Mouse (Mus musculus) MEL (cell line): ENCODE measurements around the gene Cdkl2. TPM values are rescaled to one million over a fixed set of nuclear protein-coding genes. Genes with fewer than 3 reads are reported as not detected.

Experiments
- DNase-seq: peaks from one replicate; pipeline ENCODE4 v3.0.0; 2011; ENCODE audit warnings: low read depth, low spot score
- H3K27ac ChIP-seq: 2 replicates; pipeline ENCODE4 v1.5.1; 2012; ENCODE audit warnings: low read depth, mild to moderate bottlenecking, control low read depth, low read length, moderate library complexity; ENCODE audit not compliant: control insufficient read depth
- H3K27me3 ChIP-seq, 2 experiments: fragments of 150-350 bp in 1 of 2; sonication (generic) in 1 of 2; 2 replicates each; pipeline ENCODE4 v1.6.1; 2012; ENCODE audit warnings: low read length in 2 of 2, mild to moderate bottlenecking in 2 of 2, improper control_type of control experiment in 1 of 2, moderate library complexity in 1 of 2; ENCODE audit not compliant: insufficient read depth in 2 of 2, control insufficient read depth in 1 of 2
- H3K36me3 ChIP-seq, 2 experiments: 2 replicates each; pipeline ENCODE4 v1.6.1; 2012 to 2014; ENCODE audit warnings: low read length in 2 of 2, improper control_type of control experiment in 1 of 2, inconsistent platforms in 1 of 2, mild to moderate bottlenecking in 1 of 2; ENCODE audit not compliant: insufficient read depth in 2 of 2, control insufficient read depth in 1 of 2
- H3K4me1 ChIP-seq, 2 experiments: fragments of 150-350 bp in 1 of 2; sonication (generic) in 1 of 2; 2 replicates each; pipeline ENCODE4 v1.6.1; 2012; ENCODE audit warnings: low read length in 2 of 2, improper control_type of control experiment in 1 of 2, mild to moderate bottlenecking in 1 of 2; ENCODE audit not compliant: insufficient read depth in 2 of 2, control insufficient read depth in 1 of 2
- H3K4me3 ChIP-seq, 2 experiments: fragments of 150-350 bp in 1 of 2; sonication (generic) in 1 of 2; 2 replicates each; pipeline ENCODE4 v1.5.1; 2012; ENCODE audit warnings: low read depth in 2 of 2, low read length in 2 of 2, mild to moderate bottlenecking in 2 of 2, moderate library complexity in 2 of 2, control low read depth in 1 of 2, improper control_type of control experiment in 1 of 2; ENCODE audit not compliant: control insufficient read depth in 1 of 2, insufficient read depth in 1 of 2
- H3K79me2 ChIP-seq: 2 replicates; pipeline ENCODE4 v1.6.1; 2012; ENCODE audit warnings: mild to moderate bottlenecking, low read length, moderate library complexity; ENCODE audit not compliant: control insufficient read depth, poor library complexity, insufficient read depth
- H3K9ac ChIP-seq: 2 replicates; pipeline ENCODE4 v1.6.1; 2012; ENCODE audit warnings: low read depth, mild to moderate bottlenecking, control low read depth, low read length, moderate library complexity; ENCODE audit not compliant: control insufficient read depth, poor library complexity, severe bottlenecking
- H3K9me3 ChIP-seq: fragments of 150-350 bp; sonication (generic); replicated peaks from 2 replicates; pipeline ENCODE4 v1.6.1; 2012; ENCODE audit warnings: mild to moderate bottlenecking, low read length, improper control_type of control experiment, moderate library complexity; ENCODE audit not compliant: insufficient read depth
- CHD2 ChIP-seq: IDR thresholded peaks from 2 replicates; pipeline ENCODE4 v1.6.1; 2011; ENCODE audit warnings: low read length, improper control_type of control experiment
- CTCF ChIP-seq, 3 experiments: IDR thresholded peaks in 2 of 3; conservative IDR thresholded peaks in 1 of 3; 2 replicates each; pipeline ENCODE4 v1.5.1; 2011 to 2012; ENCODE audit warnings: low read length in 3 of 3, low read depth in 2 of 3, mild to moderate bottlenecking in 2 of 3, improper control_type of control experiment in 1 of 3, inconsistent platforms in 1 of 3, mixed read lengths in 1 of 3, moderate library complexity in 1 of 3; ENCODE audit not compliant: control insufficient read depth in 1 of 3, insufficient read depth in 1 of 3, poor library complexity in 1 of 3, severe bottlenecking in 1 of 3
- GABPA ChIP-seq: IDR thresholded peaks from 2 replicates; pipeline ENCODE4 v1.6.1; 2012; ENCODE audit warnings: low read depth, mild to moderate bottlenecking, inconsistent platforms, low read length, improper control_type of control experiment, moderate library complexity
- GATA1 ChIP-seq: IDR thresholded peaks from 2 replicates; pipeline ENCODE4 v1.6.1; 2011; ENCODE audit warnings: low read depth, low read length, improper control_type of control experiment
- HCFC1 ChIP-seq: IDR thresholded peaks from 2 replicates; pipeline ENCODE4 v1.6.1; 2012; ENCODE audit warnings: low read depth, mild to moderate bottlenecking, inconsistent platforms, low read length, improper control_type of control experiment, moderate library complexity
- MAFK ChIP-seq: IDR thresholded peaks from 2 replicates; pipeline ENCODE4 v1.6.1; 2011; ENCODE audit warnings: low read depth, mild to moderate bottlenecking, low read length, improper control_type of control experiment, borderline replicate concordance
- MAX ChIP-seq: IDR thresholded peaks from 2 replicates; pipeline ENCODE4 v1.6.1; 2011; ENCODE audit warnings: low read length, improper control_type of control experiment
- MAZ ChIP-seq: IDR thresholded peaks from 2 replicates; pipeline ENCODE4 v1.6.1; 2012; ENCODE audit warnings: low read depth, mild to moderate bottlenecking, inconsistent platforms, low read length, improper control_type of control experiment
- MEF2A ChIP-seq: IDR thresholded peaks from 2 replicates; pipeline ENCODE4 v1.6.1; 2014; ENCODE audit warnings: low read depth, mild to moderate bottlenecking, inconsistent platforms, low read length, improper control_type of control experiment; ENCODE audit not compliant: poor library complexity, insufficient replicate concordance, severe bottlenecking; ENCODE audit errors: extremely low read depth
- MXI1 ChIP-seq: IDR thresholded peaks from 2 replicates; pipeline ENCODE4 v1.6.1; 2011; ENCODE audit warnings: mild to moderate bottlenecking, low read depth, low read length, improper control_type of control experiment
- MYC ChIP-seq: IDR thresholded peaks from 2 replicates; pipeline ENCODE4 v1.6.1; 2011; ENCODE audit warnings: low read depth, mild to moderate bottlenecking, low read length, improper control_type of control experiment, moderate library complexity
- NRF1 ChIP-seq: IDR thresholded peaks from 2 replicates; pipeline ENCODE4 v1.6.1; 2014; ENCODE audit warnings: low read depth, mild to moderate bottlenecking, inconsistent platforms, low read length, improper control_type of control experiment, moderate library complexity; ENCODE audit not compliant: poor library complexity, insufficient read depth, severe bottlenecking
- RAD21 ChIP-seq: IDR thresholded peaks from 2 replicates; pipeline ENCODE4 v1.6.1; 2011; ENCODE audit warnings: mild to moderate bottlenecking, low read depth, low read length, improper control_type of control experiment
- SIN3A ChIP-seq: IDR thresholded peaks from 2 replicates; pipeline ENCODE4 v1.6.1; 2012; ENCODE audit warnings: low read length, improper control_type of control experiment, inconsistent platforms
- SMC3 ChIP-seq: IDR thresholded peaks from 2 replicates; pipeline ENCODE4 v1.6.1; 2011; ENCODE audit warnings: low read depth, low read length, improper control_type of control experiment
- TAL1 ChIP-seq: IDR thresholded peaks from 2 replicates; pipeline ENCODE4 v1.6.1; 2012; ENCODE audit warnings: mild to moderate bottlenecking, inconsistent platforms, low read length, moderate library complexity, mixed read lengths
- TBP ChIP-seq: IDR thresholded peaks from 2 replicates; pipeline ENCODE4 v1.8.0; 2011; ENCODE audit warnings: low read depth, low read length, improper control_type of control experiment
- TCF12 ChIP-seq: IDR thresholded peaks from 2 replicates; pipeline ENCODE4 v1.6.1; 2014; ENCODE audit warnings: low read depth, mild to moderate bottlenecking, inconsistent platforms, low read length, improper control_type of control experiment, moderate library complexity
- USF1 ChIP-seq: IDR thresholded peaks from 2 replicates; pipeline ENCODE4 v1.6.1; 2014; ENCODE audit warnings: low read depth, mild to moderate bottlenecking, inconsistent platforms, low read length, improper control_type of control experiment, moderate library complexity
- USF2 ChIP-seq, 2 experiments: IDR thresholded peaks; 2 replicates each; pipeline ENCODE4 v1.6.1; 2011 to 2012; ENCODE audit warnings: improper control_type of control experiment in 2 of 2, low read length in 2 of 2, borderline replicate concordance in 1 of 2, inconsistent platforms in 1 of 2, low read depth in 1 of 2, mild to moderate bottlenecking in 1 of 2; ENCODE audit not compliant: insufficient read depth in 1 of 2
- ZC3H11A ChIP-seq: IDR thresholded peaks from 2 replicates; pipeline ENCODE4 v1.6.1; 2012; ENCODE audit warnings: low read depth, mild to moderate bottlenecking, inconsistent platforms, low read length, improper control_type of control experiment
- ZKSCAN1 ChIP-seq: IDR thresholded peaks from 2 replicates; pipeline ENCODE4 v1.6.1; 2012; ENCODE audit warnings: low read depth, mild to moderate bottlenecking, inconsistent platforms, low read length, improper control_type of control experiment, moderate library complexity
- ZNF384 ChIP-seq: IDR thresholded peaks from 2 replicates; pipeline ENCODE4 v1.6.1; 2012; ENCODE audit warnings: low read depth, mild to moderate bottlenecking, inconsistent platforms, low read length, improper control_type of control experiment
- polyA plus RNA-seq, 2 experiments: library from polyadenylated mRNA; stranded (reverse) in 1 of 2; unstranded in 1 of 2; fragments of >175 nt in 1 of 2; fragments of >200 nt in 1 of 2; gene quantifications; 2 replicates each; pipeline versions ENCODE4 v1.2.1 to v1.2.4; 2012; ENCODE audit warnings: low replicate concordance in 2 of 2, low read depth in 1 of 2; ENCODE audit not compliant: insufficient read length in 2 of 2, insufficient read depth in 1 of 2, missing spikeins in 1 of 2
- total RNA-seq: library from RNA; depleted of rRNA; stranded (reverse); fragments of 300-350 nt; gene quantifications from 2 replicates; pipeline ENCODE4 v1.2.3, GENCODE M21; 2012

Cdkl2 gene
- total and polyA plus RNA-seq, 3 experiments = 0.08 to 0.53 TPM; not detected in 1

DNA sequence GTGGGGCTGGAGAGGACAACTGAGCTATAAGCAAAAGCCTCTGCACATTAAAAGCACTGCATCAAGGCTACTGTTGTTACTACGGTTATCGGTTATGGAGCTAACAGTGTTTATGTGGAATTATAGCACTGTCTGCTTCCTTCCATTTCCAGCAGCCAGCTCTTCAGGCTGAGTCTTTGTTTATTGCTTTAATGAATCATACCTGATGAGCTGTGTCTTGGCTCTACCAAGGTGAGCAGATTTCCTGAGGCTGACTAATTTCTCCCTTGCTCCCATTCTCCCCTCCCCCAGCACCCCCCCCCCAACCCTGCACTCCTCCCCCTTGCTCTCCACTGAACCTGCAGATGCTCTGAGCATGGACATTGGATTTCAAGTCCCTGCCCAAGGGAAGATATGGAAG, 55.9 kb downstream of the Cdkl2 start:
- TF ChIP-seq MAZ (no peak), ZC3H11A (no peak), SIN3A (no peak), TCF12 (no peak), TBP (no peak), MAX (no peak), NRF1 (no peak), CHD2 (no peak), GABPA (no peak), MYC (no peak), USF2 (IDR thresholded peaks at IDR 0.05; ENCODE audit: borderline replicate concordance in 1 of 2, insufficient read depth in 1 of 2, low read depth in 1 of 2, low read length in 2 of 2) (no peak)
- TF ChIP-seq, all 39 proteins: peak for 0
- Histone ChIP-seq H3K9me3 (no peaks in the 10 kb centered on the region), H3K27ac (no peak overlapping the region), H3K9ac (no peak overlapping the region), H3K4me1 (peaks cover 2 to 15% of the 10 kb centered on the region in 2 experiments; a peak in 2 of 4 replicates), H3K4me3 (no peak overlapping the region), H3K27me3 (no peaks in the 10 kb centered on the region), H3K79me2 (no peaks in the 10 kb centered on the region), H3K36me3 (peaks cover 0 to 11% of the 10 kb centered on the region in 2 experiments; a peak in 2 of 4 replicates)
- no peak for DNase-seq

DNA sequence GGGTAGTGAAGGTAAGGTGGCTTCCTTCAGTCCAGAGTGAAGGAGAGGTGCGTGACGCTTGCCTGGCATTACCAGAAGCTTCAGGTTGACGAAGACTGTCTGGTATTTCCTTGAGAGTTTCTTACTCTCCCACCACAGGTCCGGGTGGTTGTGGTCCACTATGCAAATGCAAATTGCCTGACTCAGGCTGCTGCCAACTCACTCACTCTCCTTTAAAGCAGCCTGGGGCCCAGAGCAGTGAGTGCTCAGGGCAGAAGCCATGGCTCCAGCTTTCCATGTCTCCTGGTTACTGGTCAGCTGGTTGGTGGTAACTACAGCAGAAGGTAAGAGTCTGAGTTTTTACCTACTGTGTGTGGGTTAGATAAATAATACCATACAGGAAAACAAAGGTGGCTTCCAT, 56.4 kb downstream of the Cdkl2 start, which contains the start of gene Odaph:
TSS of gene Odaph (plus strand) at position 240 of the 400 bp plus-strand sequence.
- DNase-seq = no peak

More for the DNA sequence above, 56.4 kb downstream of the Cdkl2 start, which contains the start of gene Odaph:
- TF ChIP-seq ZKSCAN1 = no peak
- TF ChIP-seq HCFC1 = no peak
- no peak for TF ChIP-seq SMC3
- no peak for TF ChIP-seq RAD21
- no peak for TF ChIP-seq MXI1
- TF ChIP-seq GABPA = no peak
- no peak for TF ChIP-seq USF2 (IDR thresholded peaks at IDR 0.05; ENCODE audit: borderline replicate concordance in 1 of 2, insufficient read depth in 1 of 2, low read depth in 1 of 2, low read length in 2 of 2)
- no peak for TF ChIP-seq ZNF384
- no peak for TF ChIP-seq ZC3H11A
- TF ChIP-seq CHD2 = no peak
- no peak for TF ChIP-seq CTCF (IDR thresholded peaks at IDR 0.05 in 2 of 3, conservative IDR thresholded peaks at IDR 0.05 in 1 of 3; ENCODE audit: control insufficient read depth in 1 of 3, insufficient read depth in 1 of 3, low read depth in 2 of 3, low read length in 3 of 3, poor library complexity in 1 of 3, severe bottlenecking in 1 of 3)
- TF ChIP-seq USF1 = no peak
- no peak for TF ChIP-seq MEF2A
- TF ChIP-seq TAL1 = no peak
- no peak for TF ChIP-seq GATA1
- no peak for TF ChIP-seq MAX
- TF ChIP-seq NRF1 = no peak
- TF ChIP-seq MAFK = no peak
- Histone ChIP-seq H3K79me2 (no peaks in the 10 kb centered on the region), H3K36me3 (peaks cover 0 to 9% of the 10 kb centered on the region in 2 experiments; a peak in 2 of 4 replicates), H3K4me3 (no peak within 1 kb of the TSS), H3K9me3 (no peaks in the 10 kb centered on the region), H3K27me3 (no peaks in the 10 kb centered on the region), H3K4me1 (peaks cover 2 to 12% of the 10 kb centered on the region in 2 experiments; a peak in 2 of 4 replicates), H3K27ac (no peak within 1 kb of the TSS), H3K9ac (no peak within 1 kb of the TSS)
